Mouse (Mus musculus): ENCODE results near the gene Nelfa. TPM values are rescaled to one million over a fixed set of nuclear protein-coding genes. Genes with fewer than 3 reads are reported as not detected.

The Nelfa gene
- polyA plus RNA-seq, 1 experiment, result 24.2 TPM

DNA sequence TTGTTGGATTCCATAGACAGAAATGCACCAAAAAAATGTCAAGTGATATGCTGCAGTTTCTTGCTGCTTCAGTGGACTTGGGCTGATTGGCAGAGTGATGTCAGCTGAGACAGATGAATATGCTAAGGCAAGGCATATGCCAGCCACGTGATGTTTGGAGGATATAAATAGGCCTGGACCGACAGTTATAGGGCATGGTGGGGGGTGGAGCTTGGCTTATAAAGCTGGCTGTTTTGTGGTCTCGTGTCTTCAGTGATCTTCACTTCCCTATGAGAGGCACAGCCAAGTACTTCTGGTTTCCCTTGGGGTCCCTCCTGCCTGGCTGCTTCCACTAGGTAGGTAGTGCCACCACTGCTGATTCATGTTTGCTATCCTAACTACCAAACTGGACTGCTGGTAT, 2.2 kb upstream of the Nelfa start:
- peaks cover 34% of the 10 kb centered on the region for H3K79me2 ChIP-seq (ENCODE audit: control insufficient read depth, insufficient read depth)
- no peak overlapping the region for H3K4me3 ChIP-seq (ENCODE audit: insufficient read depth, poor library complexity, severe bottlenecking)
- H3ac ChIP-seq (ENCODE audit: control insufficient read depth, insufficient read length, low read depth), result no peak overlapping the region
- no peak for TF ChIP-seq USF1 (IDR thresholded peaks at IDR 0.05; ENCODE audit: low read depth)
- TF ChIP-seq MYOG (IDR thresholded peaks at IDR 0.05; ENCODE audit: control insufficient read depth, extremely low read depth, insufficient read length), result no peak
- H3K79me3 ChIP-seq (ENCODE audit: low read depth), result peaks cover 26% of the 10 kb centered on the region
- no peaks in the 10 kb centered on the region for H3K36me3 ChIP-seq (ENCODE audit: control insufficient read depth, insufficient read depth)
- H3K27me3 ChIP-seq (ENCODE audit: control insufficient read depth, insufficient read depth, insufficient read length), result no peaks in the 10 kb centered on the region

GRCm38 (mm10) chr5:33937230-33937629, 1.0 kb upstream of the Nelfa start:
- Histone ChIP-seq H3K36me3 (ENCODE audit: control insufficient read depth, insufficient read depth) (peaks cover 4% of the 10 kb centered on the region), H3K79me3 (ENCODE audit: low read depth) (peaks cover 37% of the 10 kb centered on the region), H3K4me3 (ENCODE audit: insufficient read depth, poor library complexity, severe bottlenecking) (peak overlapping the region; percentile 68), H3ac (ENCODE audit: control insufficient read depth, insufficient read length, low read depth) (no peak overlapping the region), H3K27me3 (ENCODE audit: control insufficient read depth, insufficient read depth, insufficient read length) (no peaks in the 10 kb centered on the region), H3K79me2 (ENCODE audit: control insufficient read depth, insufficient read depth) (peaks cover 46% of the 10 kb centered on the region)
- TF ChIP-seq FOSL1 (IDR thresholded peaks at IDR 0.05; ENCODE audit: insufficient read depth, low read length, poor library complexity, severe bottlenecking), result no peak
- no peak for TF ChIP-seq CEBPB (IDR thresholded peaks at IDR 0.05; ENCODE audit: low read depth)
- TF ChIP-seq MYOD1 (IDR thresholded peaks at IDR 0.05; ENCODE audit: control insufficient read depth, insufficient read length, low read depth), result no peak
- TF ChIP-seq MAX (IDR thresholded peaks at IDR 0.05), result no peak
- no peak for TF ChIP-seq CTCF (IDR thresholded peaks at IDR 0.05; ENCODE audit: control insufficient read depth, insufficient read depth, insufficient read length)
- no peak for TF ChIP-seq USF1 (IDR thresholded peaks at IDR 0.05; ENCODE audit: low read depth)
- TF ChIP-seq MYOG (IDR thresholded peaks at IDR 0.05; ENCODE audit: control insufficient read depth, extremely low read depth, insufficient read length), result no peak

DNA sequence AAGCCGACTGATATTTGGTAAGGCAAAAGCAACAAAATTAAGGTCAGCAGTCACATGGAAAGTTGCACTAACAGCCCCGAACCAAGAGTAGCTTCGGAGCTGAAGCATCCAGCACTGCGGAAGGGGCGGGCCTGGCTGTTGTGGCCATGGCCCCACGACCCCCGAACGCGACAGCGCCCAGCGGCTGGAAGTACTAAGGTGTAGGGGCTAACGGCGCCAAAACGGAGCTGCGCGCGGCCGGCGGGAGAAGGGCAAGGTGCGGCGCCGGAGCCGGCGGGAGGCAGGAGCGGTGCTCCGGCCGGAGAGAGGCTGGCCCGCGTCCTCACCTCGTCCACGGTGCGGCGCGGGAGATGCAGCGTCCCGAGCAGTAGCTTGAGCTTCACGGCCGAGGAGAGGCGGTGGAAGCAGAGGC, 507 bp downstream of the Nelfa start:
- Histone ChIP-seq H3K36me3 (ENCODE audit: control insufficient read depth, insufficient read depth) (peaks cover 14% of the 10 kb centered on the region), H3ac (ENCODE audit: control insufficient read depth, insufficient read length, low read depth) (peak overlapping the region; percentile 80), H3K79me3 (ENCODE audit: low read depth) (peaks cover 52% of the 10 kb centered on the region), H3K79me2 (ENCODE audit: control insufficient read depth, insufficient read depth) (peaks cover 60% of the 10 kb centered on the region), H3K27me3 (ENCODE audit: control insufficient read depth, insufficient read depth, insufficient read length) (no peaks in the 10 kb centered on the region), H3K4me3 (ENCODE audit: insufficient read depth, poor library complexity, severe bottlenecking) (peak overlapping the region; percentile 68)
- TF ChIP-seq MAX (IDR thresholded peaks at IDR 0.05), result no peak
- no peak for TF ChIP-seq FOSL1 (IDR thresholded peaks at IDR 0.05; ENCODE audit: insufficient read depth, low read length, poor library complexity, severe bottlenecking)
- TF ChIP-seq MYOG (IDR thresholded peaks at IDR 0.05; ENCODE audit: control insufficient read depth, extremely low read depth, insufficient read length), result no peak
- no peak for TF ChIP-seq CEBPB (IDR thresholded peaks at IDR 0.05; ENCODE audit: low read depth)
- TF ChIP-seq CTCF (IDR thresholded peaks at IDR 0.05; ENCODE audit: control insufficient read depth, insufficient read depth, insufficient read length), result no peak
- no peak for TF ChIP-seq MYOD1 (IDR thresholded peaks at IDR 0.05; ENCODE audit: control insufficient read depth, insufficient read length, low read depth)
- no peak for TF ChIP-seq USF1 (IDR thresholded peaks at IDR 0.05; ENCODE audit: low read depth)

- no peak overlapping the region for H3ac ChIP-seq (ENCODE audit: control insufficient read depth, insufficient read length, low read depth)
- peaks cover 57% of the 10 kb centered on the region for H3K79me3 ChIP-seq (ENCODE audit: low read depth)
- H3K4me3 ChIP-seq (ENCODE audit: insufficient read depth, poor library complexity, severe bottlenecking), result peak overlapping the region; percentile 68
- TF ChIP-seq MYOG (IDR thresholded peaks at IDR 0.05; ENCODE audit: control insufficient read depth, extremely low read depth, insufficient read length) (no peak), MYOD1 (IDR thresholded peaks at IDR 0.05; ENCODE audit: control insufficient read depth, insufficient read length, low read depth) (no peak), CTCF (IDR thresholded peaks at IDR 0.05; ENCODE audit: control insufficient read depth, insufficient read depth, insufficient read length) (no peak), USF1 (IDR thresholded peaks at IDR 0.05; ENCODE audit: low read depth) (no peak), MAX (IDR thresholded peaks at IDR 0.05) (no peak), CEBPB (IDR thresholded peaks at IDR 0.05; ENCODE audit: low read depth) (no peak), FOSL1 (IDR thresholded peaks at IDR 0.05; ENCODE audit: insufficient read depth, low read length, poor library complexity, severe bottlenecking) (no peak)
- peaks cover 15% of the 10 kb centered on the region for H3K36me3 ChIP-seq (ENCODE audit: control insufficient read depth, insufficient read depth)
- peaks cover 67% of the 10 kb centered on the region for H3K79me2 ChIP-seq (ENCODE audit: control insufficient read depth, insufficient read depth)
- no peaks in the 10 kb centered on the region for H3K27me3 ChIP-seq (ENCODE audit: control insufficient read depth, insufficient read depth, insufficient read length)
Observed at GRCm38 (mm10) chr5:33934877-33935276, 1.3 kb downstream of the Nelfa start.

- H3K4me3 ChIP-seq (ENCODE audit: insufficient read depth, poor library complexity, severe bottlenecking), result no peak overlapping the region
- H3K79me2 ChIP-seq (ENCODE audit: control insufficient read depth, insufficient read depth), result peaks cover 75% of the 10 kb centered on the region
- no peak for TF ChIP-seq MYOG (IDR thresholded peaks at IDR 0.05; ENCODE audit: control insufficient read depth, extremely low read depth, insufficient read length)
- no peak for TF ChIP-seq CEBPB (IDR thresholded peaks at IDR 0.05; ENCODE audit: low read depth)
- no peak for TF ChIP-seq FOSL1 (IDR thresholded peaks at IDR 0.05; ENCODE audit: insufficient read depth, low read length, poor library complexity, severe bottlenecking)
- TF ChIP-seq USF1 (IDR thresholded peaks at IDR 0.05; ENCODE audit: low read depth), result no peak
- TF ChIP-seq CTCF (IDR thresholded peaks at IDR 0.05; ENCODE audit: control insufficient read depth, insufficient read depth, insufficient read length), result no peak
- no peak for TF ChIP-seq MAX (IDR thresholded peaks at IDR 0.05)
- TF ChIP-seq MYOD1 (IDR thresholded peaks at IDR 0.05; ENCODE audit: control insufficient read depth, insufficient read length, low read depth), result no peak
- H3K79me3 ChIP-seq (ENCODE audit: low read depth), result peaks cover 65% of the 10 kb centered on the region
- H3ac ChIP-seq (ENCODE audit: control insufficient read depth, insufficient read length, low read depth), result no peak overlapping the region
- H3K36me3 ChIP-seq (ENCODE audit: control insufficient read depth, insufficient read depth), result peaks cover 23% of the 10 kb centered on the region
- H3K27me3 ChIP-seq (ENCODE audit: control insufficient read depth, insufficient read depth, insufficient read length), result no peaks in the 10 kb centered on the region
Observed at GRCm38 (mm10) chr5:33934081-33934480, 2.1 kb downstream of the Nelfa start.

GRCm38 (mm10) chr5:33932413-33932812, 3.8 kb downstream of the Nelfa start:
- TF ChIP-seq FOSL1 (IDR thresholded peaks at IDR 0.05; ENCODE audit: insufficient read depth, low read length, poor library complexity, severe bottlenecking) (no peak), USF1 (IDR thresholded peaks at IDR 0.05; ENCODE audit: low read depth) (no peak), CTCF (IDR thresholded peaks at IDR 0.05; ENCODE audit: control insufficient read depth, insufficient read depth, insufficient read length) (no peak), CEBPB (IDR thresholded peaks at IDR 0.05; ENCODE audit: low read depth) (no peak), MAX (IDR thresholded peaks at IDR 0.05) (no peak), MYOG (IDR thresholded peaks at IDR 0.05; ENCODE audit: control insufficient read depth, extremely low read depth, insufficient read length) (no peak), MYOD1 (IDR thresholded peaks at IDR 0.05; ENCODE audit: control insufficient read depth, insufficient read length, low read depth) (no peak)
- Histone ChIP-seq H3ac (ENCODE audit: control insufficient read depth, insufficient read length, low read depth) (no peak overlapping the region), H3K27me3 (ENCODE audit: control insufficient read depth, insufficient read depth, insufficient read length) (no peaks in the 10 kb centered on the region), H3K36me3 (ENCODE audit: control insufficient read depth, insufficient read depth) (peaks cover 38% of the 10 kb centered on the region), H3K79me3 (ENCODE audit: low read depth) (peaks cover 69% of the 10 kb centered on the region), H3K4me3 (ENCODE audit: insufficient read depth, poor library complexity, severe bottlenecking) (no peak overlapping the region), H3K79me2 (ENCODE audit: control insufficient read depth, insufficient read depth) (peaks cover 90% of the 10 kb centered on the region)

Data from C2C12 (cell line).